Mouse (Mus musculus) limb, embryonic 12.5 days (tissue): ENCODE measurements at regions not wholly inside any gene's neighbourhood (a gene's known extent, or its start where the extent isn't known, plus 50 kb on each side); places are given as distances from the start of the nearest gene placed in this dataset.
"Not testable (repeated sequence)": the region's sequence is repeated elsewhere in the genome, so short reads cannot be mapped to it uniquely, and the experiment has no call there.

Experiments
- ATAC-seq: fragments of 200-750 bp; cut with Nextera tagmentation; 2 replicates; pipeline ENCODE4 v1.8.0; 2017; ENCODE audit warnings: low read depth, moderate TSS enrichment; ENCODE audit not compliant: insufficient number of reproducible peaks, insufficient read depth, low FRiP score, low TSS enrichment
- H3K27ac ChIP-seq: fragments of 300-500 bp; sonication (generic); 2 replicates; pipeline ENCODE4 v1.5.1; 2016; ENCODE audit warnings: mild to moderate bottlenecking, moderate library complexity
- H3K27me3 ChIP-seq: fragments of 300-500 bp; sonication (generic); 2 replicates; pipeline ENCODE4 v1.6.1; 2016; ENCODE audit warnings: mild to moderate bottlenecking, moderate library complexity
- H3K36me3 ChIP-seq: fragments of 300-500 bp; sonication (generic); 2 replicates; pipeline ENCODE4 v1.6.1; 2016; ENCODE audit warnings: mild to moderate bottlenecking, moderate library complexity
- H3K4me1 ChIP-seq: fragments of 300-500 bp; sonication (generic); replicated peaks from 2 replicates; pipeline ENCODE4 v1.6.1; 2016
- H3K4me2 ChIP-seq: fragments of 300-500 bp; sonication (generic); 2 replicates; pipeline ENCODE4 v1.6.1; 2016; ENCODE audit warnings: mild to moderate bottlenecking, moderate library complexity
- H3K4me3 ChIP-seq: fragments of 300-500 bp; sonication (generic); replicated peaks from 2 replicates; pipeline ENCODE4 v1.5.1; 2016; ENCODE audit warnings: mild to moderate bottlenecking
- H3K9ac ChIP-seq: fragments of 300-500 bp; sonication (generic); replicated peaks from 2 replicates; pipeline ENCODE4 v1.6.1; 2016; ENCODE audit warnings: mild to moderate bottlenecking, moderate library complexity
- H3K9me3 ChIP-seq: fragments of 300-500 bp; sonication (generic); 2 replicates; pipeline ENCODE4 v1.6.1; 2016; ENCODE audit warnings: mild to moderate bottlenecking, moderate library complexity
- WGBS: fragments of 180-500 bp; shearing (Covaris S2); methylation state at CpG from one replicate; pipeline ENCODE4 v1.1.7; 2016; 5-methylcytosine and 5-hydroxymethylcytosine counted together

GRCm38 (mm10) chr12:114462566-114462965 is 918.9 kb downstream of the Adam6a start:
- H3K27me3 ChIP-seq = no peaks in the 10 kb centered on the region
- no peak overlapping the region for H3K4me2 ChIP-seq
- H3K9ac ChIP-seq = no peak overlapping the region
- no peak overlapping the region for H3K27ac ChIP-seq
- ATAC-seq = no peak
- H3K36me3 ChIP-seq = no peaks in the 10 kb centered on the region
- H3K9me3 ChIP-seq = peaks cover 54% of the 10 kb centered on the region
- no peak overlapping the region for H3K4me3 ChIP-seq
- no peaks in the 10 kb centered on the region for H3K4me1 ChIP-seq

- no peaks in the 10 kb centered on the region for H3K36me3 ChIP-seq
- no peaks in the 10 kb centered on the region for H3K27me3 ChIP-seq
- H3K9me3 ChIP-seq = peaks cover 26% of the 10 kb centered on the region; the same call in 1 of the 2 replicates
- no peak overlapping the region for H3K4me2 ChIP-seq
- no peak overlapping the region for H3K4me3 ChIP-seq
- no peak overlapping the region for H3K9ac ChIP-seq
- no peaks in the 10 kb centered on the region for H3K4me1 ChIP-seq
- no peak for ATAC-seq
- no peak overlapping the region for H3K27ac ChIP-seq
- 95% methylated on average over 2 of the region's 2 CpGs for WGBS
Observed at GRCm38 (mm10) chr12:114468857-114469256, 925.1 kb downstream of the Adam6a start.

DNA sequence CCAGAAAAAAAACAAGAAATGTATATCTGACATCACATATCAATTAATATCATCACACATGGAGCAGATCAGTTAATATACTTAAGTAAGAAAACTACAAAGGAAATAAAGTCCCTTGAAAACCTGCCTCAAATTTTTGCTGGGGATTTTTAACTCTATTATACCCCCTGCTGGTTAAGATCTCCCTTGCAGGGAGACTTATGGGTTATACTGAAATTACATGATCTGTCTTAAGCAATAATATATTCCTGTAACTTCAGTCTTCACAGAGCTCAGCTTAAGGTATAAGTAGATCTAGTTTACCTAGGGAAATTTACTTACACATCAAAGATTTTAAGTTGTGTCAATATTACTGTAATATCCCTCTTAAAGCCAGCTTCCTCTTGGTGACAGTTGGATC is 929.0 kb downstream of the Adam6a start:
- H3K9me3 ChIP-seq = peaks cover 25% of the 10 kb centered on the region
- not testable (repeated sequence) for ATAC-seq, H3K9ac ChIP-seq, H3K27ac ChIP-seq, H3K4me1 ChIP-seq, H3K27me3 ChIP-seq, H3K36me3 ChIP-seq, H3K4me3 ChIP-seq, H3K4me2 ChIP-seq

GRCm38 (mm10) chr12:114478741-114479140 is 935.0 kb downstream of the Adam6a start:
- Histone ChIP-seq H3K27me3 (no peaks in the 10 kb centered on the region), H3K9me3 (peaks cover 24% of the 10 kb centered on the region), H3K27ac (no peak overlapping the region), H3K9ac (no peak overlapping the region), H3K4me2 (no peak overlapping the region), H3K36me3 (no peaks in the 10 kb centered on the region), H3K4me1 (no peaks in the 10 kb centered on the region), H3K4me3 (no peak overlapping the region)
- WGBS = 81% methylated on average over 3 of the region's 3 CpGs
- ATAC-seq = no peak

- H3K4me3 ChIP-seq, H3K4me2 ChIP-seq, H3K4me1 ChIP-seq, H3K27ac ChIP-seq, H3K36me3 ChIP-seq, H3K9ac ChIP-seq, H3K27me3 ChIP-seq, ATAC-seq: not testable (repeated sequence)
- peaks cover 14% of the 10 kb centered on the region for H3K9me3 ChIP-seq
- WGBS = 59% methylated on average over 2 of the region's 2 CpGs
Observed at GRCm38 (mm10) chr12:114493500-114494031, 949.9 kb downstream of the Adam6a start.

DNA sequence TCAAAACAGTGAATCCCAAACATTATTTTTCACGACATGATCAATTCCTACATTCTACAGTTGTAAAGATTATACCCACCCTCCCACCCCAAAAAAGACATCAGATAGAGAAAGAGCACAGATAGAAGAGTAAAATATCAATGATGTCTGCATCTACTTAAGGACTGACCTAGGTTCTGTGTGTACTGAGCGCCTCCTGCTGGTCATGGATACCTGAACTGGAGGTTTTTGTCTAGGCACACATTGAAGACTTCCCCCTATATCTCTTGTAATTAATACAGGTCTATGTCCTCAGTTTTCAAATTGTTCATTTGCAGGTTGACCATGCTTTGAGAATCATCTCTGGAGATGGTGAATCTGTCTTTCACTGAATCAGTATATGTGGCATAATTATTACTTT is 952.0 kb downstream of the Adam6a start:
- Histone ChIP-seq H3K9ac (no peak overlapping the region), H3K27ac (no peak overlapping the region), H3K9me3 (peaks cover 14% of the 10 kb centered on the region), H3K36me3 (no peaks in the 10 kb centered on the region), H3K27me3 (no peaks in the 10 kb centered on the region), H3K4me2 (no peak overlapping the region), H3K4me1 (no peaks in the 10 kb centered on the region), H3K4me3 (no peak overlapping the region)
- ATAC-seq = no peak
- 36% methylated on average over 2 of the region's 2 CpGs for WGBS

DNA sequence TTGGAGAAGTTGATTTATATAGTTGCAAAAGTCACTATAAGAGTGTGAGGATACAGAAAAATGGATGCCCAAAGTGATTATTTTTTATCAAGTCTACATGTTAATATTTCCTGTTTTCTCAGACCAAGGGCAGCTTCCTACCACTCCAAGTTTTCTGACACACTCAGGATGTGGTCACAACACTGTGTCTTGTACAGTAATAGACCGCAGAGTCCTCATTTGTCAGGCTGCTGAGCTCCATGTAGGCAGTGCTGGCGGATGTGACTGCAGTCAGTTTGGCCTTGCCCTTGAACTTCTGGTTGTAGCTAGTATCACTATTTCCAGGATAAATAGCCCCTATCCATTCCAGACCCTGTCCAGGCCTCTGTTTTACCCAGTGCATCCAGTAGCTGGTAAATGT is 969.4 kb downstream of the Adam6a start:
- H3K9me3 ChIP-seq = peaks cover 11% of the 10 kb centered on the region
- 77% methylated on average over 2 of the region's 2 CpGs for WGBS
- no peak for ATAC-seq

GRCm38 (mm10) chr12:114542094-114542493 is 998.4 kb downstream of the Adam6a start:
- H3K9ac ChIP-seq, H3K9me3 ChIP-seq, H3K27ac ChIP-seq, H3K4me2 ChIP-seq, H3K4me3 ChIP-seq, ATAC-seq, H3K27me3 ChIP-seq, H3K4me1 ChIP-seq, H3K36me3 ChIP-seq: not testable (repeated sequence)
- 55% methylated on average over 1 of the region's 1 CpGs for WGBS

More for the DNA sequence above, 969.4 kb downstream of the Adam6a start:
- H3K27ac ChIP-seq = no peak overlapping the region
- no peak overlapping the region for H3K4me2 ChIP-seq
- no peaks in the 10 kb centered on the region for H3K4me1 ChIP-seq
- H3K36me3 ChIP-seq = no peaks in the 10 kb centered on the region
- no peaks in the 10 kb centered on the region for H3K27me3 ChIP-seq
- no peak overlapping the region for H3K9ac ChIP-seq
- H3K4me3 ChIP-seq = no peak overlapping the region

DNA sequence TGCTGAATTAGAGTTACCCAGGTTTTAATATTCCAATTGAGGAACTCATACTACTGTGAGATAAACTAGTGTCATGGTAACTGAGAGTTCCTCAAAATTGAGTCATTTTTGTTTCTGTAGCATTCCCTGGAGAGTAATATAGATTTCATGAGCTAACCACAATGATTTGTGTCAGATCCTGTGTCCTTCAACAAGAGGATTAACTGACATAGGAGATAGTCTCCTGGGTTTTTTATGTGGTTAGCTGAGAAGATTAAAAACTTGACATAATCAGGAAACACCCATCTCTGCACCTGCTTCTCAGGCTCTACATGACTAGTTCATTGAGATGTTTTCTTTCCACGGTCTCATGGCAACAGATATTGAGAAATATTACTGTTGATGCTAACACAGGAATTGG is 1001.2 kb downstream of the Adam6a start:
- H3K27ac ChIP-seq, H3K4me2 ChIP-seq, H3K9ac ChIP-seq, H3K27me3 ChIP-seq, ATAC-seq, H3K4me1 ChIP-seq, H3K4me3 ChIP-seq, H3K36me3 ChIP-seq: not testable (repeated sequence)
- WGBS = 63% methylated on average over 1 of the region's 1 CpGs
- H3K9me3 ChIP-seq = peaks cover 28% of the 10 kb centered on the region

GRCm38 (mm10) chr12:114562440-114562839 is 1018.7 kb downstream of the Adam6a start:
- Histone ChIP-seq H3K4me3 (no peak overlapping the region), H3K36me3 (no peaks in the 10 kb centered on the region), H3K27me3 (no peaks in the 10 kb centered on the region), H3K9ac (no peak overlapping the region), H3K9me3 (peaks cover 39% of the 10 kb centered on the region), H3K27ac (no peak overlapping the region), H3K4me1 (no peaks in the 10 kb centered on the region), H3K4me2 (no peak overlapping the region)
- 79% methylated on average over 1 of the region's 1 CpGs for WGBS
- no peak for ATAC-seq

DNA sequence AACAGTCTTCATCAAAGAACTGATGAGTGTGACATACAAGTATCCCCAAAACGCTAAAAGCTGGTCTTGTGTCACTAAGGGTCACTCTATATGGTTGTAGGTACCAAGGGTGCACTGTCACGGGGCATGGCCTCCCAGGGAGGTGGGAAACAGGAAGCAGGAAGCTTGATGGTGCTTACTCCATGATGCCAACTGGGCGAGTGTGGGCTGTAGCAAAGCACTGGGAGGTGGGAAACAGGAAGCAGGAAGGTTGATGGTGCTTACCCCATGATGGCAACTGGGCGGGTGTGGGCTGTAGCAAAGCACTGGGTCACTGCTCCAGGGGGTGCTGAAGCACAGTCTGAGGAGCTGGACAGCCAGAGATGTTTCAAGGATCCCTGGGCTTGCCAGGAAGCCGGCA is 1019.3 kb downstream of the Adam6a start:
- H3K4me2 ChIP-seq = no peak overlapping the region
- H3K9ac ChIP-seq = no peak overlapping the region
- no peaks in the 10 kb centered on the region for H3K36me3 ChIP-seq
- no peaks in the 10 kb centered on the region for H3K27me3 ChIP-seq
- WGBS = 63% methylated on average over 5 of the region's 5 CpGs
- ATAC-seq = no peak
- H3K4me3 ChIP-seq = no peak overlapping the region
- no peaks in the 10 kb centered on the region for H3K4me1 ChIP-seq
- H3K27ac ChIP-seq = no peak overlapping the region
- peaks cover 39% of the 10 kb centered on the region for H3K9me3 ChIP-seq

DNA sequence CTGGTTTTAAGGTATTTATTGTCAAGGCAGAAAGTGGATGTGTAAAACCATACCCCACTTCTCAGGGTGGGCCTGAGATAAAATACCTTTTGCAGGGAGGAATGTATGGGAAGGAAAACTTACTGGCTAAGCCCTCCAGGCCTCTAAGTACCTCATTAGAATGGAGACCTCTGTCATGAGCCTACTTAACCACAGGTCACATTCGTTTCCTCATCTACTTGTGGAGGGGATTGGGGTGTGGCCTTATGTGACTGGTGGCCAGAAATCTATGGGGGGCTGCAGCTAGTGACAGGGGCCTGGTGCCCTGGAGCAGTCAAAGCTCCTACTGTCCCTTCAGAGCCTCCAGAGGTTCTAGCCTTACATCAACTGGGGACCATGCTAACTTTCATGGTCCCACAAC is 1020.0 kb downstream of the Adam6a start:
- no peak overlapping the region for H3K4me3 ChIP-seq
- 57% methylated on average over 1 of the region's 1 CpGs for WGBS
- H3K4me1 ChIP-seq = no peaks in the 10 kb centered on the region
- no peak for ATAC-seq
- H3K4me2 ChIP-seq = no peak overlapping the region
- no peak overlapping the region for H3K9ac ChIP-seq
- H3K27ac ChIP-seq = no peak overlapping the region
- no peaks in the 10 kb centered on the region for H3K36me3 ChIP-seq
- peaks cover 39% of the 10 kb centered on the region for H3K9me3 ChIP-seq
- no peaks in the 10 kb centered on the region for H3K27me3 ChIP-seq
